Mouse (Mus musculus) embryonic facial prominence, embryonic 11.5 days (tissue): ENCODE measurements around the gene Meis1. TPM values are rescaled to one million over a fixed set of nuclear protein-coding genes. Genes with fewer than 3 reads are reported as not detected.

Experiments
- ATAC-seq: fragments of 200-750 bp; cut with Nextera tagmentation; replicated peaks from 2 replicates; pipeline ENCODE4 v1.8.0; 2017; ENCODE audit warnings: low read depth; ENCODE audit not compliant: insufficient number of reproducible peaks, low FRiP score, low TSS enrichment
- DNase-seq: peaks from one replicate; pipeline ENCODE4 v3.0.0-alpha.2; 2015; ENCODE audit warnings: low spot score
- H3K27ac ChIP-seq: fragments of 300-500 bp; sonication (generic); replicated peaks from 2 replicates; pipeline ENCODE4 v1.5.1; 2014; ENCODE audit warnings: mild to moderate bottlenecking, low read depth, low read length, control low read depth
- H3K27me3 ChIP-seq: fragments of 300-500 bp; sonication (generic); 2 replicates; pipeline ENCODE4 v1.6.1; 2014; ENCODE audit warnings: mild to moderate bottlenecking, low read length, moderate library complexity, mixed read lengths; ENCODE audit not compliant: control insufficient read depth, insufficient read depth
- H3K36me3 ChIP-seq: fragments of 300-500 bp; sonication (generic); replicated peaks from 2 replicates; pipeline ENCODE4 v1.6.1; 2014; ENCODE audit warnings: low read depth, mild to moderate bottlenecking, low read length, moderate library complexity, mixed read lengths; ENCODE audit not compliant: control insufficient read depth, insufficient read depth
- H3K4me1 ChIP-seq: fragments of 300-500 bp; sonication (generic); 2 replicates; pipeline ENCODE4 v1.6.1; 2014; ENCODE audit warnings: low read length, mixed read lengths; ENCODE audit not compliant: control insufficient read depth, insufficient read depth
- H3K4me2 ChIP-seq: fragments of 300-500 bp; sonication (generic); 2 replicates; pipeline ENCODE4 v1.6.1; 2014; ENCODE audit warnings: low read depth, mild to moderate bottlenecking, control low read depth, low read length, moderate library complexity
- H3K4me3 ChIP-seq: fragments of 300-500 bp; sonication (generic); 2 replicates; pipeline ENCODE4 v1.5.1; 2014; ENCODE audit warnings: low read depth, low read length, control low read depth
- H3K9ac ChIP-seq: fragments of 300-500 bp; sonication (generic); replicated peaks from 2 replicates; pipeline ENCODE4 v1.6.1; 2014; ENCODE audit warnings: mild to moderate bottlenecking, control low read depth, low read length
- H3K9me3 ChIP-seq: fragments of 300-500 bp; sonication (generic); replicated peaks from 2 replicates; pipeline ENCODE4 v1.6.1; 2016; ENCODE audit warnings: mild to moderate bottlenecking, low read length, inconsistent platforms, mixed read lengths; ENCODE audit not compliant: control insufficient read depth
- WGBS: fragments of 180-500 bp; shearing (Covaris S2); extraction: QIAGEN DNeasy Blood & Tissue Kit; methylation state at CpG from one replicate; pipeline ENCODE4 v1.1.7; 2014; 5-methylcytosine and 5-hydroxymethylcytosine counted together
- polyA plus RNA-seq: library from polyadenylated mRNA; unstranded; fragments of >200 nt; fragmentation: Nextera tagmentation; extraction: Ambion mirVana; gene quantifications from 2 replicates; pipeline ENCODE4 v1.2.1, GENCODE M21; 2014

Meis1 gene
- polyA plus RNA-seq, 1 experiment from 2014 or later: 91.2 TPM

DNA sequence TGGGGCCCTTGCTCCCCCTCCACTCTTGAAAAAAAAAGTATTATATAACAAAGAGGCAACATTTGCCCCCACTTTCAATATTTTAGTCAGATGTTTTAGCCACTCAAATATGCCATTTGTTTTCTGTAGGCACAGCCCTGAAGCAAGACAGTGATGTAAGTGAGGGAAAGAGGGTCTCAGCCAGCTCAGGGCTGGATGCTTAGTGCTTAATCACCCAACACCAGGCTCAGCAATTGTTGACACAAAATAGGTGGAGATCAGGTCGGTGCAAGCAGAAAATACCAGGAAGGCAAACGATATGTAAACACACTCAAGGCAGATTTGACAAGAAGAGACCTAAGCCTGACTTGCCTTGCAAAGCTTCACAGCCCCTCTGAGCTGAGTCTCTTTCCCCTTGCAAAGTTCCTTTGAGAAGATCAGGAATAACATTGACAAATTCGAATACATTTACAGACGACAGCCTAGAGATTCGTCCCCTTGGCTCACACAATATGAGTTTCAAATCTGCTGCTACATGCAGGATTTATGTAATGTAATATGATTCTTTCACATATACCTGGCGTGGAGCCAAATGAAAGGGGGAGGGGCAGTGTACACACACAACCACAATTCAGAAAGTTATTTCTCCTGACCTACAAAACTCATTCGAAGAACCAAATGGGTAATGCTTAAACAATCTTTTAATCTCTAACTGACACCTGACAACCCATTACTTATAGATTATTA, 120.7 kb downstream of the Meis1 start:
- H3K4me3 ChIP-seq: no peak overlapping the region
- WGBS: 41% methylated on average over 7 of the region's 7 CpGs
- no peaks in the 10 kb centered on the region for H3K4me1 ChIP-seq
- H3K4me2 ChIP-seq: no peak overlapping the region
- no peaks in the 10 kb centered on the region for H3K9me3 ChIP-seq
- H3K9ac ChIP-seq: no peak overlapping the region
- no peaks in the 10 kb centered on the region for H3K27me3 ChIP-seq
- ATAC-seq (no peak), DNase-seq (peak; percentile 59)
- no peaks in the 10 kb centered on the region for H3K36me3 ChIP-seq
- no peak overlapping the region for H3K27ac ChIP-seq

GRCm38 (mm10) chr11:18897250-18897649, 121.5 kb downstream of the Meis1 start:
- no peak overlapping the region for H3K4me2 ChIP-seq
- DNase-seq: no peak
- WGBS: 68% methylated on average over 2 of the region's 2 CpGs
- H3K27me3 ChIP-seq: no peaks in the 10 kb centered on the region
- no peaks in the 10 kb centered on the region for H3K9me3 ChIP-seq
- no peak overlapping the region for H3K27ac ChIP-seq
- H3K9ac ChIP-seq: no peak overlapping the region
- no peak overlapping the region for H3K4me3 ChIP-seq
- H3K36me3 ChIP-seq: no peaks in the 10 kb centered on the region
- no peaks in the 10 kb centered on the region for H3K4me1 ChIP-seq
- ATAC-seq: no peak

- DNase-seq (no peak), ATAC-seq (no peak)
- Histone ChIP-seq H3K27me3 (no peaks in the 10 kb centered on the region), H3K27ac (no peak overlapping the region), H3K4me2 (no peak overlapping the region), H3K9ac (no peak overlapping the region), H3K36me3 (no peaks in the 10 kb centered on the region), H3K9me3 (no peaks in the 10 kb centered on the region), H3K4me3 (no peak overlapping the region), H3K4me1 (no peaks in the 10 kb centered on the region)
- 68% methylated on average over 2 of the region's 2 CpGs for WGBS
Observed at GRCm38 (mm10) chr11:18892470-18892869, 126.3 kb downstream of the Meis1 start.

- ATAC-seq: no peak
- H3K36me3 ChIP-seq: no peaks in the 10 kb centered on the region
- no peak for DNase-seq
Observed at GRCm38 (mm10) chr11:18889139-18889538, 129.6 kb downstream of the Meis1 start.

GRCm38 (mm10) chr11:18888651-18889050, 130.1 kb downstream of the Meis1 start:
- ATAC-seq (no peak), DNase-seq (no peak)
- Histone ChIP-seq H3K4me2 (no peak overlapping the region), H3K36me3 (no peaks in the 10 kb centered on the region), H3K27ac (no peak overlapping the region), H3K4me3 (no peak overlapping the region), H3K9me3 (no peaks in the 10 kb centered on the region), H3K9ac (no peak overlapping the region), H3K4me1 (no peaks in the 10 kb centered on the region), H3K27me3 (no peaks in the 10 kb centered on the region)
- 68% methylated on average over 1 of the region's 1 CpGs for WGBS

More at GRCm38 (mm10) chr11:18889139-18889538, 129.6 kb downstream of the Meis1 start:
- Histone ChIP-seq H3K9ac (no peak overlapping the region), H3K27me3 (no peaks in the 10 kb centered on the region), H3K4me3 (no peak overlapping the region), H3K27ac (no peak overlapping the region), H3K4me2 (no peak overlapping the region), H3K4me1 (no peaks in the 10 kb centered on the region), H3K9me3 (no peaks in the 10 kb centered on the region)
- 5% methylated on average over 5 of the region's 5 CpGs for WGBS

GRCm38 (mm10) chr11:18885729-18886325, 133.0 kb downstream of the Meis1 start:
- no peaks in the 10 kb centered on the region for H3K36me3 ChIP-seq
- H3K4me2 ChIP-seq: peak overlapping the region; percentile 10; the same call in 1 of the 2 replicates
- no peak overlapping the region for H3K9ac ChIP-seq
- H3K27ac ChIP-seq: no peak overlapping the region
- H3K4me3 ChIP-seq: no peak overlapping the region
- WGBS: 11% methylated on average over 9 of the region's 9 CpGs
- H3K27me3 ChIP-seq: no peaks in the 10 kb centered on the region
- H3K4me1 ChIP-seq: no peaks in the 10 kb centered on the region
- DNase-seq (peak; percentile 49), ATAC-seq (no peak)
- H3K9me3 ChIP-seq: no peaks in the 10 kb centered on the region

- no peak overlapping the region for H3K27ac ChIP-seq
- H3K4me3 ChIP-seq: no peak overlapping the region
- ATAC-seq (no peak), DNase-seq (no peak)
- no peaks in the 10 kb centered on the region for H3K36me3 ChIP-seq
- no peak overlapping the region for H3K9ac ChIP-seq
- H3K4me2 ChIP-seq: peak overlapping the region; percentile 10; the same call in 1 of the 2 replicates
- no peaks in the 10 kb centered on the region for H3K4me1 ChIP-seq
- no peaks in the 10 kb centered on the region for H3K27me3 ChIP-seq
- 39% methylated on average over 6 of the region's 6 CpGs for WGBS
- no peaks in the 10 kb centered on the region for H3K9me3 ChIP-seq
Observed at GRCm38 (mm10) chr11:18885036-18885728, 133.6 kb downstream of the Meis1 start.

DNA sequence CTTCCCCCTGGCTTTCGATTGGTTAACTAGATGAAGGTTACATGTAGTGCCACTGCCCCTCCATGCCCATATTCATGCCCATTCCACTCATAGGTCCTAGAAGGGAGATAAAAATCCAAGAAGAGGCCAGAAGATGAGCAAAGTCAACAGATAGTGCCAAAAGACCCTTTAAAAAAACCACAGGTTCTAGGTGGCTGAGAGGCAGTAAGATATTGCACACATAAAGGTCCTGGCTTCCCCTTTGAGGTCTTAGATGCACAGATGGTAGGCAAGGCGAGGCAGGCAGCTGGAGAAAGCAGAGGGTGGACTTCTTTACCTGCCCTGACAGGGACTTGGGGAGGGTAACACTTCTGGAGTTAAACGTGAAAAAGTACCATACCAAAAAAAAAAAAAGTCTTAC, 134.8 kb downstream of the Meis1 start:
- H3K4me2 ChIP-seq: no peak overlapping the region
- no peak for DNase-seq

More for the DNA sequence above, 134.8 kb downstream of the Meis1 start:
- H3K4me1 ChIP-seq: no peaks in the 10 kb centered on the region
- WGBS: 76% methylated on average over 3 of the region's 3 CpGs
- no peak overlapping the region for H3K9ac ChIP-seq
- H3K4me3 ChIP-seq: no peak overlapping the region
- no peaks in the 10 kb centered on the region for H3K36me3 ChIP-seq
- ATAC-seq: no peak
- 0 out of 2 replicates have a peak overlapping the region, but pooled peaks have one; percentile 28 for H3K27ac ChIP-seq
- H3K9me3 ChIP-seq: no peaks in the 10 kb centered on the region
- H3K27me3 ChIP-seq: no peaks in the 10 kb centered on the region
